Mouse (Mus musculus) lung, adult 2 months (tissue): ENCODE data around the gene Taf5.

ENCODE experiments used
- CTCF ChIP-seq: fragments of 200-500 bp; IDR thresholded peaks from 2 replicates; pipeline ENCODE4 v1.5.1; 2011; ENCODE audit warnings: mild to moderate bottlenecking, low read length, control low read depth; ENCODE audit not compliant: insufficient read depth
- POLR2A ChIP-seq: fragments of 200-500 bp; IDR thresholded peaks from 2 replicates; pipeline ENCODE4 v1.6.1; 2011; ENCODE audit warnings: low read depth, mild to moderate bottlenecking, control low read depth, low read length, borderline replicate concordance; ENCODE audit errors: extremely low read depth

GRCm38 (mm10) chr19:47049840-47050239 lies 17.7 kb upstream of the Taf5 start:
- TF ChIP-seq CTCF (no peak), POLR2A (no peak)
